Mouse (Mus musculus) embryonic fibroblast, embryonic 13.5 days (primary cell): Measurements from ENCODE around the gene Colgalt1.

ENCODE experiments used
- CTCF ChIP-seq: IDR thresholded peaks from 2 replicates; pipeline ENCODE4 v1.5.1; 2011; ENCODE audit warnings: mild to moderate bottlenecking, control low read depth, low read length, moderate library complexity, borderline replicate concordance; ENCODE audit not compliant: insufficient read depth
- POLR2A ChIP-seq: IDR thresholded peaks from 2 replicates; pipeline ENCODE4 v1.6.1; 2011; ENCODE audit warnings: low read depth, mild to moderate bottlenecking, control low read depth, low read length, moderate library complexity

DNA sequence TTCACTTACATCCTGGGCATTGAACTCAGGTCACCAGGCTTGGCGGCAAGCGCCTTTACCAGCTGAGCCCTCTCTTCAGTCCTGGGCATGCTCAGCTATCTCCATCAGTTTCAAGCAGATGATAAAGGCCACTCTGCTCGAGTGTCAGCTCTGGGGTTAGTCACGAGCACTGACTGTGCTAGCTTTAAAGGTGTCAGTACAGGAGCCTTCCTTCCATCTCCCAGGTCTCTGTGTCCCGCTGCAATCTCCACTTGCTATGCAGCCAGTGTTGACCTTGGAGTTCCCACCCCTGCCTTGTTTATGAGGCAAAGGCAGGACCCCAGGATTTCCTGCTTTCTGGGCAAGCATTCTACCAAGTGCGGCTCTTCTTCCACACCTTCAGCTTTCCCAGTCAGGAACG lies 43.2 kb upstream of the Colgalt1 start:
- TF ChIP-seq POLR2A (no peak), CTCF (no peak)
